Mouse (Mus musculus) ZHBTc4 (cell line): ENCODE measurements around the gene Crispld2.
A peak's percentile ranks its signal among the peaks of the same experiment; 100 is the strongest.

Experiments
- DNase-seq: peaks from one replicate; pipeline ENCODE4 v3.0.0-alpha.2; 2011; ENCODE audit warnings: low read depth, low spot score

The Crispld2 gene

GRCm38 (mm10) chr8:120000461-120000860 lies 8.2 kb downstream of the Crispld2 start:
- DNase-seq = no peak

- DNase-seq = peak; percentile 28
Measured at GRCm38 (mm10) chr8:120001712-120002111, 9.5 kb downstream of the Crispld2 start.

- DNase-seq = no peak
Measured at GRCm38 (mm10) chr8:120002348-120002747, 10.1 kb downstream of the Crispld2 start.

- DNase-seq = no peak
Measured at GRCm38 (mm10) chr8:120004154-120004702, 12.0 kb downstream of the Crispld2 start.

- DNase-seq = no peak
Measured at GRCm38 (mm10) chr8:120004705-120005381, 12.6 kb downstream of the Crispld2 start.

GRCm38 (mm10) chr8:120006645-120007160 lies 14.5 kb downstream of the Crispld2 start:
- DNase-seq = peak; percentile 59

- DNase-seq = no peak
Measured at GRCm38 (mm10) chr8:120007178-120007577, 14.9 kb downstream of the Crispld2 start.

- DNase-seq = no peak
Measured at GRCm38 (mm10) chr8:120009284-120009683, 17.0 kb downstream of the Crispld2 start.

- DNase-seq = no peak
Measured at GRCm38 (mm10) chr8:120012491-120012890, 20.3 kb downstream of the Crispld2 start.

GRCm38 (mm10) chr8:120012927-120013326 lies 20.7 kb downstream of the Crispld2 start:
- peak; percentile 59 for DNase-seq

- no peak for DNase-seq
Measured at GRCm38 (mm10) chr8:120014267-120015023, 22.2 kb downstream of the Crispld2 start.

- DNase-seq = no peak
Measured at GRCm38 (mm10) chr8:120015916-120016315, 23.7 kb downstream of the Crispld2 start.

- no peak for DNase-seq
Measured at GRCm38 (mm10) chr8:120016424-120016823, 24.2 kb downstream of the Crispld2 start.

- no peak for DNase-seq
Measured at GRCm38 (mm10) chr8:120017349-120017748, 25.1 kb downstream of the Crispld2 start.

GRCm38 (mm10) chr8:120017786-120018185 lies 25.5 kb downstream of the Crispld2 start:
- no peak for DNase-seq

- DNase-seq = no peak
Measured at GRCm38 (mm10) chr8:120018379-120018778, 26.1 kb downstream of the Crispld2 start.

- DNase-seq = no peak
Measured at GRCm38 (mm10) chr8:120019297-120019696, 27.1 kb downstream of the Crispld2 start.

- no peak for DNase-seq
Measured at GRCm38 (mm10) chr8:120020298-120020697, 28.1 kb downstream of the Crispld2 start.

GRCm38 (mm10) chr8:120026199-120026598 lies 34.0 kb downstream of the Crispld2 start:
- no peak for DNase-seq

GRCm38 (mm10) chr8:120026991-120027390 lies 34.8 kb downstream of the Crispld2 start:
- DNase-seq = no peak

GRCm38 (mm10) chr8:120030447-120030846 lies 38.2 kb downstream of the Crispld2 start:
- no peak for DNase-seq

GRCm38 (mm10) chr8:120032549-120033208 lies 40.4 kb downstream of the Crispld2 start:
- DNase-seq = no peak
